Mouse (Mus musculus): ENCODE measurements around the gene Fam49a. TPM values are rescaled to one million over a fixed set of nuclear protein-coding genes. Genes with fewer than 3 reads are reported as not detected.
"Not testable (repeated sequence)": the region's sequence is repeated elsewhere in the genome, so short reads cannot be mapped to it uniquely, and the experiment has no call there.

Fam49a gene
- total and polyA plus RNA-seq, 2 experiments, result 1.7 to 2.0 TPM

- no peak overlapping the region for H3K9ac ChIP-seq (ENCODE audit: low read depth, low read length)
- H3K4me3 ChIP-seq (ENCODE audit: insufficient read depth, low read depth, low read length), result no peak overlapping the region
- TF ChIP-seq CTCF (IDR thresholded peaks at IDR 0.05; ENCODE audit: low read depth, low read length) (no peak), POLR2A (IDR thresholded peaks at IDR 0.05; ENCODE audit: extremely low read depth, insufficient read depth, low read length) (no peak)
- no peak for DNase-seq (ENCODE audit: extremely low read depth, low read depth, low spot score)
- no peak overlapping the region for H3K27ac ChIP-seq (replicated peaks; ENCODE audit: insufficient read depth, low read depth, low read length)
- no peaks in the 10 kb centered on the region for H3K4me1 ChIP-seq (ENCODE audit: control insufficient read depth, insufficient read depth, low read length)
- no peaks in the 10 kb centered on the region for H3K27me3 ChIP-seq (ENCODE audit: control insufficient read depth, insufficient read depth, low read length)
- WGBS, result 39% methylated on average over 3 of the region's 3 CpGs
- H3K36me3 ChIP-seq (ENCODE audit: control insufficient read depth, insufficient read depth, low read length), result no peaks in the 10 kb centered on the region
- no peaks in the 10 kb centered on the region for H3K79me2 ChIP-seq (ENCODE audit: control insufficient read depth, insufficient read depth, low read length)
Observed at GRCm38 (mm10) chr12:12239502-12239901, 22.4 kb upstream of the Fam49a start.

GRCm38 (mm10) chr12:12243148-12243547 is 18.8 kb upstream of the Fam49a start:
- 95% methylated on average over 3 of the region's 3 CpGs for WGBS
- Histone ChIP-seq H3K27ac (replicated peaks; ENCODE audit: insufficient read depth, low read depth, low read length) (no peak overlapping the region), H3K9ac (ENCODE audit: low read depth, low read length) (no peak overlapping the region), H3K36me3 (ENCODE audit: control insufficient read depth, insufficient read depth, low read length) (no peaks in the 10 kb centered on the region), H3K27me3 (ENCODE audit: control insufficient read depth, insufficient read depth, low read length) (no peaks in the 10 kb centered on the region), H3K4me1 (ENCODE audit: control insufficient read depth, insufficient read depth, low read length) (no peaks in the 10 kb centered on the region), H3K79me2 (ENCODE audit: control insufficient read depth, insufficient read depth, low read length) (no peaks in the 10 kb centered on the region), H3K4me3 (ENCODE audit: insufficient read depth, low read depth, low read length) (no peak overlapping the region)
- DNase-seq (ENCODE audit: extremely low read depth, low read depth, low spot score), result no peak
- TF ChIP-seq CTCF (IDR thresholded peaks at IDR 0.05; ENCODE audit: low read depth, low read length), result no peak
- TF ChIP-seq POLR2A (IDR thresholded peaks at IDR 0.05; ENCODE audit: extremely low read depth, insufficient read depth, low read length), result no peak

GRCm38 (mm10) chr12:12247023-12247422 is 14.9 kb upstream of the Fam49a start:
- not testable (repeated sequence) for DNase-seq (ENCODE audit: extremely low read depth, low read depth, low spot score); H3K27me3 ChIP-seq (ENCODE audit: control insufficient read depth, insufficient read depth, low read length); H3K27ac ChIP-seq (replicated peaks; ENCODE audit: insufficient read depth, low read depth, low read length); H3K4me3 ChIP-seq (ENCODE audit: insufficient read depth, low read depth, low read length); H3K79me2 ChIP-seq (ENCODE audit: control insufficient read depth, insufficient read depth, low read length); H3K36me3 ChIP-seq (ENCODE audit: control insufficient read depth, insufficient read depth, low read length); H3K9ac ChIP-seq (ENCODE audit: low read depth, low read length); H3K4me1 ChIP-seq (ENCODE audit: control insufficient read depth, insufficient read depth, low read length)
- WGBS, result 82% methylated on average over 4 of the region's 4 CpGs

DNA sequence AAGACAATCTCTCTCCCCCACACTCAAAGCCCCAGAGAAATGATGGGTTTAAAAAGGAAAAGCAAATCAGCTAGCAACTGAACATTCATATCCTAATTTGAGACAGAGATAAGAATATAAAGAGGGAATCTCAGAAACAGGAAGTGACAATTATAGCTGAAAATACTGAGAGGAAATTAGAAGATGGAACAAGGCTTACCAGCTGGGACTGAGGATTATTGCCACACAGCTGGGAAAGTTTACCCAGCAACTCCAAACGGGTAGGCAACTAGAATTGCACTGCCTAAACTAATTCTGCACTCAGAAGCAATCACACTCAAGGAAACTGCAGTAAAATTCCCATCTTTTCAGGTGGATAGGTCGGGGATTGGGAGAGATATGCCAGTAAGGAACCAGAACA is 12.4 kb upstream of the Fam49a start:
- DNase-seq (ENCODE audit: extremely low read depth, low read depth, low spot score), result peak; percentile 12
- H3K4me3 ChIP-seq (ENCODE audit: insufficient read depth, low read depth, low read length), result no peak overlapping the region
- TF ChIP-seq CTCF (IDR thresholded peaks at IDR 0.05; ENCODE audit: low read depth, low read length) (no peak), POLR2A (IDR thresholded peaks at IDR 0.05; ENCODE audit: extremely low read depth, insufficient read depth, low read length) (no peak)
- no peaks in the 10 kb centered on the region for H3K36me3 ChIP-seq (ENCODE audit: control insufficient read depth, insufficient read depth, low read length)
- H3K27ac ChIP-seq (replicated peaks; ENCODE audit: insufficient read depth, low read depth, low read length), result no peak overlapping the region
- H3K9ac ChIP-seq (ENCODE audit: low read depth, low read length), result no peak overlapping the region
- H3K4me1 ChIP-seq (ENCODE audit: control insufficient read depth, insufficient read depth, low read length), result no peaks in the 10 kb centered on the region
- H3K79me2 ChIP-seq (ENCODE audit: control insufficient read depth, insufficient read depth, low read length), result no peaks in the 10 kb centered on the region
- 49% methylated on average over 2 of the region's 2 CpGs for WGBS
- H3K27me3 ChIP-seq (ENCODE audit: control insufficient read depth, insufficient read depth, low read length), result no peaks in the 10 kb centered on the region

DNA sequence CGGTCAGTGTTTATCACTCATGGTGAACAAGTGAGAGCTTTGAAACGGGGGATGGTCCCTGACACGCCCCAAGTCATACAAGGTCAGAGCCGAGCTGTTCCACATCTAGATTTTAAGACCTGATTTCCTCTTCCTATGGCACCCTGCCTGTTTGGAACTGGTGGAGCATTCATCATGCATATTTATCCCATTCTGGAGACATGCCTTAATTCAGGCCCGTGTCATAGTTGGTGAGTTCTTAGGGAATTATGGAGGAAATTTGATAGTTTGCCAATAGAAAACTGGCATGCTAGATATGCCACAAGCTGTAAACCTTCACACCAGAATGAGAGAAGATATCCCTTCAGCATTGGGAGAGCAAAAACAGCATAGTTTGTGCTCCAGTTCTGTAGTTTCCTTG is 8.4 kb upstream of the Fam49a start:
- no peak for TF ChIP-seq POLR2A (IDR thresholded peaks at IDR 0.05; ENCODE audit: extremely low read depth, insufficient read depth, low read length)
- TF ChIP-seq CTCF (IDR thresholded peaks at IDR 0.05; ENCODE audit: low read depth, low read length), result no peak
- H3K9ac ChIP-seq (ENCODE audit: low read depth, low read length), result no peak overlapping the region
- H3K36me3 ChIP-seq (ENCODE audit: control insufficient read depth, insufficient read depth, low read length), result no peaks in the 10 kb centered on the region
- 55% methylated on average over 5 of the region's 5 CpGs for WGBS
- no peaks in the 10 kb centered on the region for H3K79me2 ChIP-seq (ENCODE audit: control insufficient read depth, insufficient read depth, low read length)
- no peaks in the 10 kb centered on the region for H3K4me1 ChIP-seq (ENCODE audit: control insufficient read depth, insufficient read depth, low read length)
- H3K27ac ChIP-seq (replicated peaks; ENCODE audit: insufficient read depth, low read depth, low read length), result no peak overlapping the region
- H3K27me3 ChIP-seq (ENCODE audit: control insufficient read depth, insufficient read depth, low read length), result no peaks in the 10 kb centered on the region
- no peak for DNase-seq (ENCODE audit: extremely low read depth, low read depth, low spot score)
- no peak overlapping the region for H3K4me3 ChIP-seq (ENCODE audit: insufficient read depth, low read depth, low read length)

DNA sequence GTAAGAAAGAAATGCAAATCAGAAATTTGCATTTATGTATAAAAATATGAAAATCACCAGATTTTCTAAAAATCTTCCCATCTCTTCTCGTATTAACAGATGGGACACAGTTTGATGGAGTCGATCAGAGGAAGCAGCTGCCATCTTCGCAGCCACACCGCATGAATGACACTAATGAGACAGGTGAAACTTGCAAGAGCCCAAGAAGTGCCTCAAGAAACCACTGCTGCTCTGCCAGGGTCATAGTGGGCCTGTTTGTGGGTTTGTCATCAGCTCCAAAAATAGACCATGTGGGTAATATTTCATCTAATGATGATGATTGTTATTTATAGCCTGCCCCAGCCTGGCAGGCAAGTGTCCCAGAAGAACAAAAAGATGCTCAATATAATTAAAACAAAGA is 7.8 kb upstream of the Fam49a start:
- no peak for DNase-seq (ENCODE audit: extremely low read depth, low read depth, low spot score)
- Histone ChIP-seq H3K79me2 (ENCODE audit: control insufficient read depth, insufficient read depth, low read length) (no peaks in the 10 kb centered on the region), H3K36me3 (ENCODE audit: control insufficient read depth, insufficient read depth, low read length) (no peaks in the 10 kb centered on the region), H3K27ac (replicated peaks; ENCODE audit: insufficient read depth, low read depth, low read length) (no peak overlapping the region), H3K27me3 (ENCODE audit: control insufficient read depth, insufficient read depth, low read length) (no peaks in the 10 kb centered on the region), H3K9ac (ENCODE audit: low read depth, low read length) (no peak overlapping the region), H3K4me1 (ENCODE audit: control insufficient read depth, insufficient read depth, low read length) (no peaks in the 10 kb centered on the region), H3K4me3 (ENCODE audit: insufficient read depth, low read depth, low read length) (no peak overlapping the region)
- WGBS, result 85% methylated on average over 4 of the region's 4 CpGs
- TF ChIP-seq CTCF (IDR thresholded peaks at IDR 0.05; ENCODE audit: low read depth, low read length) (no peak), POLR2A (IDR thresholded peaks at IDR 0.05; ENCODE audit: extremely low read depth, insufficient read depth, low read length) (no peak)

All from liver, adult 2 months (tissue).